Mouse (Mus musculus) hindbrain, embryonic 12.5 days (tissue): ENCODE data around the gene Rimkla. TPM values are rescaled to one million over a fixed set of nuclear protein-coding genes. Genes with fewer than 3 reads are reported as not detected.

Experiments used
- ATAC-seq: fragments of 200-750 bp; cut with Nextera tagmentation; 2 replicates; pipeline ENCODE4 v1.8.0; 2017; ENCODE audit warnings: moderate TSS enrichment; ENCODE audit not compliant: low FRiP score
- H3K27ac ChIP-seq: fragments of 300-500 bp; sonication (generic); 2 replicates; pipeline ENCODE4 v1.5.1; 2016; ENCODE audit warnings: mild to moderate bottlenecking
- H3K27me3 ChIP-seq: fragments of 300-500 bp; sonication (generic); 2 replicates; pipeline ENCODE4 v1.6.1; 2016; ENCODE audit warnings: mild to moderate bottlenecking
- H3K36me3 ChIP-seq: fragments of 300-500 bp; sonication (generic); 2 replicates; pipeline ENCODE4 v1.6.1; 2016; ENCODE audit warnings: mild to moderate bottlenecking
- H3K4me1 ChIP-seq: fragments of 300-500 bp; sonication (generic); 2 replicates; pipeline ENCODE4 v1.6.1; 2016
- H3K4me2 ChIP-seq: fragments of 300-500 bp; sonication (generic); replicated peaks from 2 replicates; pipeline ENCODE4 v1.6.1; 2016; ENCODE audit warnings: mild to moderate bottlenecking
- H3K4me3 ChIP-seq: fragments of 300-500 bp; sonication (generic); 2 replicates; pipeline ENCODE4 v1.5.1; 2016; ENCODE audit warnings: mild to moderate bottlenecking
- H3K9ac ChIP-seq: fragments of 300-500 bp; sonication (generic); 2 replicates; pipeline ENCODE4 v1.6.1; 2016; ENCODE audit warnings: mild to moderate bottlenecking, moderate library complexity
- H3K9me3 ChIP-seq: fragments of 300-500 bp; sonication (generic); replicated peaks from 2 replicates; pipeline ENCODE4 v1.6.1; 2016; ENCODE audit warnings: mild to moderate bottlenecking
- WGBS: fragments of 180-500 bp; shearing (Covaris S2); methylation state at CpG from one replicate; pipeline ENCODE4 v1.1.7; 2016; 5-methylcytosine and 5-hydroxymethylcytosine counted together
- polyA plus RNA-seq: library from polyadenylated mRNA; unstranded; fragments of >200 nt; fragmentation: Nextera tagmentation; extraction: Ambion mirVana; gene quantifications from 2 replicates; pipeline ENCODE4 v1.2.1, GENCODE M21; 2016

Gene Rimkla
- polyA plus RNA-seq, 1 experiment from 2014 or later, result 10.6 TPM

- Histone ChIP-seq H3K27me3 (no peaks in the 10 kb centered on the region), H3K9ac (no peak overlapping the region), H3K4me1 (no peaks in the 10 kb centered on the region), H3K36me3 (no peaks in the 10 kb centered on the region), H3K9me3 (no peaks in the 10 kb centered on the region), H3K27ac (no peak overlapping the region), H3K4me2 (no peak overlapping the region), H3K4me3 (no peak overlapping the region)
- ATAC-seq, result no peak
- 71% methylated on average over 3 of the region's 3 CpGs for WGBS
Measured at GRCm38 (mm10) chr4:119512731-119513141, 20.3 kb upstream of the Rimkla start.

GRCm38 (mm10) chr4:119511591-119511990 lies 19.2 kb upstream of the Rimkla start:
- Histone ChIP-seq H3K9ac (no peak overlapping the region), H3K27me3 (no peaks in the 10 kb centered on the region), H3K27ac (no peak overlapping the region), H3K36me3 (no peaks in the 10 kb centered on the region), H3K9me3 (no peaks in the 10 kb centered on the region), H3K4me1 (no peaks in the 10 kb centered on the region), H3K4me3 (no peak overlapping the region), H3K4me2 (no peak overlapping the region)
- no peak for ATAC-seq
- WGBS, result 63% methylated on average over 2 of the region's 2 CpGs

- Histone ChIP-seq H3K9me3 (no peaks in the 10 kb centered on the region), H3K4me3 (no peak overlapping the region), H3K27ac (no peak overlapping the region), H3K4me2 (no peak overlapping the region), H3K4me1 (no peaks in the 10 kb centered on the region), H3K27me3 (peaks cover 3% of the 10 kb centered on the region), H3K36me3 (no peaks in the 10 kb centered on the region), H3K9ac (no peak overlapping the region)
- no peak for ATAC-seq
- WGBS, result 67% methylated on average over 5 of the region's 5 CpGs
Measured at GRCm38 (mm10) chr4:119498319-119498848, 6.0 kb upstream of the Rimkla start.

- ATAC-seq, result 0 out of 2 replicates have a peak, but pooled peaks have one; percentile 41
- Histone ChIP-seq H3K4me2 (peak overlapping the region; percentile 95), H3K4me3 (peak overlapping the region; percentile 68), H3K27me3 (peaks cover 7% of the 10 kb centered on the region), H3K27ac (peak overlapping the region; percentile 78; the same call in 1 of the 2 replicates), H3K4me1 (peaks cover 6% of the 10 kb centered on the region; the same call in 1 of the 2 replicates), H3K36me3 (no peaks in the 10 kb centered on the region), H3K9me3 (no peaks in the 10 kb centered on the region), H3K9ac (peak overlapping the region; percentile 76)
- WGBS, result 38% methylated on average over 10 of the region's 10 CpGs
Measured at GRCm38 (mm10) chr4:119492933-119493327, 502 bp upstream of the Rimkla start.

GRCm38 (mm10) chr4:119490806-119491205 lies 1.6 kb downstream of the Rimkla start:
- ATAC-seq, result no peak
- Histone ChIP-seq H3K36me3 (no peaks in the 10 kb centered on the region), H3K27me3 (peaks cover 12% of the 10 kb centered on the region), H3K9me3 (no peaks in the 10 kb centered on the region), H3K4me3 (no peak overlapping the region), H3K9ac (no peak overlapping the region), H3K4me1 (peaks cover 6% of the 10 kb centered on the region; the same call in 1 of the 2 replicates), H3K27ac (no peak overlapping the region), H3K4me2 (no peak overlapping the region)
- 74% methylated on average over 3 of the region's 3 CpGs for WGBS

GRCm38 (mm10) chr4:119489666-119490065 lies 2.8 kb downstream of the Rimkla start:
- H3K4me2 ChIP-seq, result no peak overlapping the region
- no peaks in the 10 kb centered on the region for H3K9me3 ChIP-seq
- no peak overlapping the region for H3K4me3 ChIP-seq
- H3K4me1 ChIP-seq, result peaks cover 6% of the 10 kb centered on the region; the same call in 1 of the 2 replicates
- no peak overlapping the region for H3K27ac ChIP-seq
- no peak overlapping the region for H3K9ac ChIP-seq
- peaks cover 12% of the 10 kb centered on the region for H3K27me3 ChIP-seq
- 80% methylated on average over 10 of the region's 10 CpGs for WGBS
- no peaks in the 10 kb centered on the region for H3K36me3 ChIP-seq
- ATAC-seq, result no peak

- Histone ChIP-seq H3K4me2 (no peak overlapping the region), H3K27me3 (0 out of 2 replicates have a peak, but pooled peaks cover 5% of the 10 kb centered on the region), H3K4me1 (0 out of 2 replicates have a peak, but pooled peaks cover 2% of the 10 kb centered on the region), H3K9me3 (no peaks in the 10 kb centered on the region), H3K4me3 (no peak overlapping the region), H3K27ac (no peak overlapping the region), H3K36me3 (no peaks in the 10 kb centered on the region), H3K9ac (no peak overlapping the region)
- 78% methylated on average over 7 of the region's 7 CpGs for WGBS
- no peak for ATAC-seq
Measured at GRCm38 (mm10) chr4:119484882-119485281, 7.5 kb downstream of the Rimkla start.

GRCm38 (mm10) chr4:119483051-119483450 lies 9.4 kb downstream of the Rimkla start:
- no peaks in the 10 kb centered on the region for H3K4me1 ChIP-seq
- no peaks in the 10 kb centered on the region for H3K9me3 ChIP-seq
- no peaks in the 10 kb centered on the region for H3K36me3 ChIP-seq
- H3K27ac ChIP-seq, result no peak overlapping the region
- no peak overlapping the region for H3K4me3 ChIP-seq
- 71% methylated on average over 9 of the region's 9 CpGs for WGBS
- H3K27me3 ChIP-seq, result 0 out of 2 replicates have a peak, but pooled peaks cover 5% of the 10 kb centered on the region
- H3K4me2 ChIP-seq, result no peak overlapping the region
- ATAC-seq, result no peak
- no peak overlapping the region for H3K9ac ChIP-seq

GRCm38 (mm10) chr4:119473150-119473549 lies 19.3 kb downstream of the Rimkla start:
- no peaks in the 10 kb centered on the region for H3K27me3 ChIP-seq
- H3K27ac ChIP-seq, result no peak overlapping the region
- no peak overlapping the region for H3K4me2 ChIP-seq
- WGBS, result 60% methylated on average over 5 of the region's 5 CpGs
- no peaks in the 10 kb centered on the region for H3K4me1 ChIP-seq
- H3K9me3 ChIP-seq, result no peaks in the 10 kb centered on the region
- H3K4me3 ChIP-seq, result no peak overlapping the region
- no peak for ATAC-seq
- no peaks in the 10 kb centered on the region for H3K36me3 ChIP-seq
- no peak overlapping the region for H3K9ac ChIP-seq

- no peak overlapping the region for H3K9ac ChIP-seq
- H3K4me3 ChIP-seq, result no peak overlapping the region
- no peaks in the 10 kb centered on the region for H3K9me3 ChIP-seq
- H3K4me1 ChIP-seq, result no peaks in the 10 kb centered on the region
- 89% methylated on average over 9 of the region's 9 CpGs for WGBS
- no peak for ATAC-seq
- H3K27ac ChIP-seq, result no peak overlapping the region
- no peaks in the 10 kb centered on the region for H3K36me3 ChIP-seq
- H3K4me2 ChIP-seq, result no peak overlapping the region
- H3K27me3 ChIP-seq, result no peaks in the 10 kb centered on the region
Measured at GRCm38 (mm10) chr4:119472545-119472944, 19.9 kb downstream of the Rimkla start.

- no peak overlapping the region for H3K9ac ChIP-seq
- H3K36me3 ChIP-seq, result 0 out of 2 replicates have a peak, but pooled peaks cover 4% of the 10 kb centered on the region
- H3K4me1 ChIP-seq, result peaks cover 8% of the 10 kb centered on the region
- no peaks in the 10 kb centered on the region for H3K9me3 ChIP-seq
- WGBS, result 90% methylated on average over 16 of the region's 16 CpGs
- no peak for ATAC-seq
- no peak overlapping the region for H3K27ac ChIP-seq
- no peak overlapping the region for H3K4me3 ChIP-seq
- H3K27me3 ChIP-seq, result no peaks in the 10 kb centered on the region
- no peak overlapping the region for H3K4me2 ChIP-seq
Measured at GRCm38 (mm10) chr4:119467720-119468380, 24.6 kb downstream of the Rimkla start.

GRCm38 (mm10) chr4:119465841-119466240 lies 26.6 kb downstream of the Rimkla start:
- Histone ChIP-seq H3K27me3 (no peaks in the 10 kb centered on the region), H3K4me2 (no peak overlapping the region), H3K4me1 (peaks cover 20% of the 10 kb centered on the region), H3K4me3 (no peak overlapping the region), H3K36me3 (0 out of 2 replicates have a peak, but pooled peaks cover 4% of the 10 kb centered on the region), H3K9ac (no peak overlapping the region), H3K9me3 (no peaks in the 10 kb centered on the region), H3K27ac (no peak overlapping the region)
- ATAC-seq, result no peak
- 88% methylated on average over 5 of the region's 5 CpGs for WGBS
